Mouse (Mus musculus): ENCODE measurements around the gene Rbm42. TPM values are rescaled to one million over a fixed set of nuclear protein-coding genes. Genes with fewer than 3 reads are reported as not detected.

Gene Rbm42
- total RNA-seq (2023): 100 to 1,000 TPM in 1 of 2 experiments, 10 to 100 TPM in 1; 96.7 to 103 TPM

GRCm38 (mm10) chr7:30649591-30650540, at the start of gene Rbm42:
Gene Rbm42 (minus strand): TSS chr7:30650317.

DNA sequence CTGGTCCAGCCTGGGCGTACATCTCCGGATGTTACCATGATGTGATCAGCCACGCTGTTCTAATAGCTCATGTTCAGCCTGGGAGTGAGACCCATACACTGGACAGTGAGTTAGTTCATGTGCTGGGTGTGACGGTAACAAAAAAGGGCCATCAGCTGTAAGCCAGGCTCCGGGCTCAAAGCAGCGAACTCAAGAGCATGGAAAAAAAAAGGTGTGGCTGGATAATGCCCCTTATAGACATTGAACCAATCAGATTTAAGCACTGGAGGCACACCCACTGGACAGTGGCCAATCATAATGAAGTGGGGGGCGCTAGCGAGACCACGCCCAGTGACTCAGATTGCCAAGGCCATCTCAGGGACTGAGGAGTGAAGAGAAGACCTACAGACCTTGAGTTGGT, 48.5 kb upstream of the Rbm42 start, which contains the start of gene 2200002J24Rik:
Gene 2200002J24Rik (plus strand): TSS at position 338 of the 400 bp plus-strand sequence.

DNA sequence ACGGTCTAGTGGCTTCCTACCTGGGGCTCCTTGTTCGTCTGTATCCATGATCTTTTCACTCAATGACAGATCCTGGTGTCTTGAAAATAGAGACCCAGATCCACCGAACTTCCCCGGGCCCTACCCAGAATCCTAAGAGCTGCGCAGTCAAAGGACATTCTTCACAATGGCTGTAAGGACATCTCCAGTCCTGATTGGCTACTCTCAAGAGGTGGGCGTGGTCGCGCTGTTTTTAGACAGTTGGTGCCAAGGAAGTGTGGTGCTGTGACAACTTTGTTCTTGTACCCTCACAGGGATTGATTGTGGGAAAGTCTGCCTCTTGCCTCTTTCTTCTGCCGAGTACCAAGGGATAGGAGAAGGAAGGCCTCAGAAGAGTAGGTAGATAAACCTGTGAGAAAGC, 21.4 kb upstream of the Rbm42 start, which contains the start of gene Pmis2:
Gene Pmis2 (minus strand): TSS at position 126 of the 400 bp plus-strand sequence.

GRCm38 (mm10) chr7:30664529-30665200, 14.5 kb upstream of the Rbm42 start, which contains the start of gene Haus5:
Gene Haus5 (minus strand): TSS chr7:30664994.

GRCm38 (mm10) chr7:30635752-30636151, 14.4 kb downstream of the Rbm42 start, which contains the start of gene Etv2:
Gene Etv2 (minus strand): TSS chr7:30635852.

DNA sequence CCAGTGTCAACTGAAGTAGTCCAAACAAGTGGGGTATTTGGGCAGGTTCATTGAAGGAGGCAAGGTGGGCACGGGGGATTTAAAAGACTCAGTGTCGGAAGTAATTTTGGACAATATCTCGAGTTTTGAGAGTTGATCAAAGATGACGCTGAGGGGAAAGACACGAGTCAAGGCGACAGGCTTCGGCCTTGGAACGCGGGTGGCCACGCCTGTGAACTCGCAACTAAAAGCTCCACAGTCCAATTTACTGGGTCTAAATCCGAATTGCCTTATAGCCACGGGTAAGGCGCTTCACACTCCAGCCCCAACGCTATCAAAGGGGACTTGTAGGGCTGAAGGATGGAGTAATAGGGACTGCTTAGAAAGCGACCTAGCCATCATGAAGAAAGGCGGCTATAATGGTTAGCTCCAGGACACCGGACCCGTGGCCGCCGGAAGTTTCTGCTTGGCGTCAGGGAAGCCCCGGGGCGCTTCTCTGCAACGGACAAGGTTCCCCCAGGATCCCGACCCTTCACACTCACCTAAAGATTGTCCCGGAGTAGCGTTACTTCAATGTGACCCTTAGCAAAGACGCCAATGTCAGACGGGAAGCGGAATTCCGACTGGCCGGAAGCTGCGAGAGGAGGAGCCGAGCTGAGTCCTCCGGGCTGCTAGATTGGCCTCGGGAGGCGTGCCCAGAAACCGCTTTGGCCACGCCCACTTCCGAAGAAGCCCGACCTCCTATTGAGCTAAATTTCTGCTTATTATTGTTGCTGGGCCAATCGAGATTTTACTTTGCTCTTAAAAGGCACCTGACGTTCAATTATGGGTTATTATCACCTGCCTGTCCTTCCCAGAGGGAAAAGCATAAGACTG, 24.4 kb downstream of the Rbm42 start, which contains the start of gene Cox6b1:
Gene Cox6b1 (minus strand): TSS at position 622 of the 855 bp plus-strand sequence.

GRCm38 (mm10) chr7:30612654-30613402, 37.3 kb downstream of the Rbm42 start, which contains the start of gene Upk1a:
Gene Upk1a (minus strand): TSS chr7:30612847.

GRCm38 (mm10) chr7:30598786-30599185, 51.3 kb downstream of the Rbm42 start, which contains the start of gene Zbtb32:
Gene Zbtb32 (minus strand): TSS chr7:30598909.

Other genes starting within 250 kb of the Rbm42 start
- gene Tyrobp, start 236.6 kb downstream of the Rbm42 start, total RNA-seq (2023): 10 to 100 TPM; 68.2 to 78.3 TPM
- gene Hcst, start 230.5 kb downstream of the Rbm42 start, total RNA-seq (2023): 10 to 100 TPM; 48.5 to 50.5 TPM
- gene Nfkbid, start 228.6 kb downstream of the Rbm42 start, total RNA-seq (2023): 100 to 1,000 TPM; 400 to 437 TPM
- gene Aplp1, start 204.8 kb downstream of the Rbm42 start, total RNA-seq (2023): not detected
- gene Kirrel2, start 192.6 kb downstream of the Rbm42 start, total RNA-seq (2023): not detected
- not detected for gene Nphs1, start 192.0 kb downstream of the Rbm42 start, total RNA-seq (2023)
- gene Prodh2, start 156.7 kb downstream of the Rbm42 start, total RNA-seq (2023): not detected
- gene Arhgap33, start 115.3 kb downstream of the Rbm42 start, total RNA-seq (2023): 10 to 100 TPM; 18.6 to 20.7 TPM
- 1 to 10 TPM; 3.0 to 4.3 TPM for gene Hspb6, start 98.1 kb downstream of the Rbm42 start, total RNA-seq (2023)
- gene Proser3, start 98.0 kb downstream of the Rbm42 start, total RNA-seq (2023): 10 to 100 TPM; 18.8 to 27.2 TPM
- gene Lin37, start 90.5 kb downstream of the Rbm42 start, total RNA-seq (2023): 10 to 100 TPM; 42.2 to 45.2 TPM
- 100 to 1,000 TPM; 107 to 109 TPM for gene U2af1l4, start 87.0 kb downstream of the Rbm42 start, total RNA-seq (2023)
- gene Gm49396, start 87.0 kb downstream of the Rbm42 start, total RNA-seq (2023): 10 to 100 TPM; 13.9 to 14.0 TPM
- gene Psenen, start 86.7 kb downstream of the Rbm42 start, total RNA-seq (2023): 100 to 1,000 TPM; 129 to 145 TPM
- 1 to 10 TPM; 7.3 to 7.7 TPM for gene Igflr1, start 84.9 kb downstream of the Rbm42 start, total RNA-seq (2023)
- gene Kmt2b, start 61.6 kb downstream of the Rbm42 start, total RNA-seq (2023): 100 to 1,000 TPM; 119 to 136 TPM
- 1 to 10 TPM in 1 of 2 experiments, under 1 TPM in 1; 0.90 to 1.5 TPM for gene Zbtb32, start 51.4 kb downstream of the Rbm42 start, total RNA-seq (2023)
- gene Upk1a, start 37.5 kb downstream of the Rbm42 start, total RNA-seq (2023): under 1 TPM; 0.39 to 0.52 TPM
- 100 to 1,000 TPM; 211 to 273 TPM for gene Cox6b1, start 24.2 kb downstream of the Rbm42 start, total RNA-seq (2023)
- not detected for gene Etv2, start 14.5 kb downstream of the Rbm42 start, total RNA-seq (2023)
- 10 to 100 TPM; 59.7 to 71.7 TPM for gene Haus5, start 14.7 kb upstream of the Rbm42 start, total RNA-seq (2023)
- not detected for gene Pmis2, start 21.3 kb upstream of the Rbm42 start, total RNA-seq (2023)
- gene 2200002J24Rik, start 48.6 kb upstream of the Rbm42 start, total RNA-seq (2023): not detected
- gene Atp4a, start 61.9 kb upstream of the Rbm42 start, total RNA-seq (2023): under 1 TPM; 0.29 to 0.59 TPM
- 10 to 100 TPM; 46.8 to 50.0 TPM for gene Tmem147, start 79.2 kb upstream of the Rbm42 start, total RNA-seq (2023)
- gene Gapdhs, start 93.4 kb upstream of the Rbm42 start, total RNA-seq (2023): not detected
- gene Sbsn, start 101.2 kb upstream of the Rbm42 start, total RNA-seq (2023): 1 to 10 TPM; 3.8 to 5.0 TPM
- not detected for gene Dmkn, start 113.4 kb upstream of the Rbm42 start, total RNA-seq (2023)
- not detected for gene Krtdap, start 137.6 kb upstream of the Rbm42 start, total RNA-seq (2023)
- 10 to 100 TPM; 15.2 to 19.0 TPM for gene Ffar2, start 173.5 kb upstream of the Rbm42 start, total RNA-seq (2023)
- gene Ffar3, start 205.9 kb upstream of the Rbm42 start, total RNA-seq (2023): 1 to 10 TPM; 2.2 to 3.7 TPM
- gene Ffar1, start 211.2 kb upstream of the Rbm42 start, total RNA-seq (2023): 10 to 100 TPM; 34.4 to 43.8 TPM
- 1,000 to 10,000 TPM; 1,236 to 1,328 TPM for gene Cd22, start 230.0 kb upstream of the Rbm42 start, total RNA-seq (2023)

Measured in B cell, adult 67 days (primary cell).